Mouse (Mus musculus) liver, embryonic 16.5 days (tissue): ENCODE results near the gene Hist1h2ak. TPM values are rescaled to one million over a fixed set of nuclear protein-coding genes. Genes with fewer than 3 reads are reported as not detected.

Experiments used
- microRNA-seq: library from miRNA; unstranded; fragments of <30 nt; microRNA quantifications from one replicate; pipeline ENCODE4, GENCODE M21; 2016
- polyA plus RNA-seq: library from polyadenylated mRNA; unstranded; fragments of >200 nt; fragmentation: Nextera tagmentation; extraction: Ambion mirVana; gene quantifications from 2 replicates; pipeline ENCODE4 v1.2.1, GENCODE M21; 2015

The Hist1h2ak gene
- polyA plus RNA-seq, 1 experiment from 2014 or later: 40.9 TPM

Small RNAs within 50 kb of the gene (microRNA-seq; reads per million reads assigned to microRNA genes)
- not detected for gene Gm44346
- not detected for gene Gm44357
- not detected for gene Gm44367
- not detected for gene Gm44454

Other genes starting within 250 kb of the Hist1h2ak start
- 1.0 and 1.2 TPM in 2 replicates for gene Zkscan8, start 222.7 kb downstream of the Hist1h2ak start, polyA plus RNA-seq
- gene Olfr1366, start 211.0 kb downstream of the Hist1h2ak start, polyA plus RNA-seq: 0.04 TPM in 1 of 2 replicates, not detected in the other
- not detected in 2 replicates for gene Olfr1535, start 193.9 kb downstream of the Hist1h2ak start, polyA plus RNA-seq
- gene Olfr1364, start 172.1 kb downstream of the Hist1h2ak start, polyA plus RNA-seq: not detected in 2 replicates
- not detected in 2 replicates for gene Olfr1362, start 139.8 kb downstream of the Hist1h2ak start, polyA plus RNA-seq
- gene Olfr11, start 111.3 kb downstream of the Hist1h2ak start, polyA plus RNA-seq: not detected in 2 replicates
- not detected in 2 replicates for gene Olfr1361, start 90.4 kb downstream of the Hist1h2ak start, polyA plus RNA-seq
- gene Olfr1360, start 76.4 kb downstream of the Hist1h2ak start, polyA plus RNA-seq: not detected in 2 replicates
- not detected in 2 replicates for gene Olfr1359, start 55.7 kb downstream of the Hist1h2ak start, polyA plus RNA-seq
- 3.5 and 6.2 TPM in 2 replicates for gene Hist1h2bl, start 37.7 kb downstream of the Hist1h2ak start, polyA plus RNA-seq
- 18.6 and 20.0 TPM in 2 replicates for gene Hist1h2ai, start 37.4 kb downstream of the Hist1h2ak start, polyA plus RNA-seq
- 4.4 and 13.9 TPM in 2 replicates for gene Hist1h3h, start 36.2 kb downstream of the Hist1h2ak start, polyA plus RNA-seq
- gene Hist1h2bm, start 31.8 kb downstream of the Hist1h2ak start, polyA plus RNA-seq: 5.9 and 9.8 TPM in 2 replicates
- gene Hist1h4j, start 18.8 kb downstream of the Hist1h2ak start, polyA plus RNA-seq: 0.99 and 1.0 TPM in 2 replicates
- 5.0 and 6.3 TPM in 2 replicates for gene Hist1h4k, start 3.3 kb downstream of the Hist1h2ak start, polyA plus RNA-seq
- gene Hist1h2bn, start 296 bp upstream of the Hist1h2ak start, polyA plus RNA-seq: 8.1 and 12.9 TPM in 2 replicates
- 22.9 and 30.4 TPM in 2 replicates for gene Hist1h1b, start 26.8 kb upstream of the Hist1h2ak start, polyA plus RNA-seq
- gene Hist1h3i, start 29.5 kb upstream of the Hist1h2ak start, polyA plus RNA-seq: 158 and 190 TPM in 2 replicates
- 10.1 and 14.1 TPM in 2 replicates for gene Hist1h2an, start 33.4 kb upstream of the Hist1h2ak start, polyA plus RNA-seq
- 3.8 and 7.6 TPM in 2 replicates for gene Hist1h2bp, start 33.6 kb upstream of the Hist1h2ak start, polyA plus RNA-seq
- gene Hist1h2bq, start 56.4 kb upstream of the Hist1h2ak start, polyA plus RNA-seq: 25.4 and 31.7 TPM in 2 replicates
- gene Hist1h2ao, start 56.6 kb upstream of the Hist1h2ak start, polyA plus RNA-seq: 2.1 TPM in 1 of 2 replicates, not detected in the other
- not detected in 2 replicates for gene Hist1h4m, start 57.9 kb upstream of the Hist1h2ak start, polyA plus RNA-seq
- gene Hist1h4n, start 78.4 kb upstream of the Hist1h2ak start, polyA plus RNA-seq: 25.5 and 40.3 TPM in 2 replicates
- 3,914 and 4,206 TPM in 2 replicates for gene Hist1h2ap, start 79.7 kb upstream of the Hist1h2ak start, polyA plus RNA-seq
- gene Hist1h2br, start 79.9 kb upstream of the Hist1h2ak start, polyA plus RNA-seq: 24.7 and 33.6 TPM in 2 replicates
- 0.55 and 0.56 TPM in 2 replicates for gene Zfp184, start 191.3 kb upstream of the Hist1h2ak start, polyA plus RNA-seq
- not detected in 2 replicates for gene Pom121l2, start 227.4 kb upstream of the Hist1h2ak start, polyA plus RNA-seq